Mouse (Mus musculus) myocyte (in vitro differentiated cells): Measurements from ENCODE around the gene AU040320.

Experiments used
- CEBPB ChIP-seq: IDR thresholded peaks from 2 replicates; pipeline ENCODE4 v1.6.1; 2011; ENCODE audit warnings: mild to moderate bottlenecking, moderate library complexity; ENCODE audit not compliant: poor library complexity, insufficient read depth, severe bottlenecking
- MAX ChIP-seq: IDR thresholded peaks from one replicate; pipeline ENCODE4 v1.6.1; 2011; ENCODE audit warnings: low read depth, mild to moderate bottlenecking, control low read depth
- MYOD1 ChIP-seq, 3 experiments: IDR thresholded peaks; one replicate each; pipeline ENCODE4 v1.6.1; 2011; ENCODE audit warnings: control low read depth in 2 of 3, low read depth in 2 of 3, mild to moderate bottlenecking in 2 of 3, moderate library complexity in 1 of 3; ENCODE audit not compliant: insufficient read length in 2 of 3, control insufficient read depth in 1 of 3
- POLR2A ChIP-seq: IDR thresholded peaks from one replicate; pipeline ENCODE4 v1.6.1; 2011; ENCODE audit warnings: low read depth, mild to moderate bottlenecking, control low read depth, moderate library complexity; ENCODE audit not compliant: insufficient read length
- POLR2AphosphoS2 ChIP-seq: IDR thresholded peaks from one replicate; pipeline ENCODE4 v1.6.1; 2011; ENCODE audit warnings: low read depth, control low read depth; ENCODE audit not compliant: insufficient read length
- TCF12 ChIP-seq: IDR thresholded peaks from one replicate; pipeline ENCODE4 v1.6.1; 2011; ENCODE audit warnings: mild to moderate bottlenecking, control low read depth; ENCODE audit not compliant: poor library complexity, insufficient read depth, severe bottlenecking
- TCF3 ChIP-seq: IDR thresholded peaks from one replicate; pipeline ENCODE4 v1.6.1; 2011; ENCODE audit warnings: low read depth, control low read depth; ENCODE audit not compliant: insufficient read length
- USF1 ChIP-seq: IDR thresholded peaks from one replicate; pipeline ENCODE4 v1.6.1; 2011; ENCODE audit warnings: low read depth, mild to moderate bottlenecking, control low read depth, moderate library complexity

- TF ChIP-seq MYOD1 (IDR thresholded peaks at IDR 0.05; ENCODE audit: control insufficient read depth in 1 of 3, insufficient read length in 2 of 3, low read depth in 2 of 3), result no peak
- no peak for TF ChIP-seq POLR2A
- TF ChIP-seq MAX, result no peak
- no peak for TF ChIP-seq TCF3
- TF ChIP-seq USF1, result no peak
- no peak for TF ChIP-seq TCF12
- no peak for TF ChIP-seq POLR2AphosphoS2
- no peak for TF ChIP-seq CEBPB
Observed at GRCm38 (mm10) chr4:126732111-126732510, 21.2 kb upstream of the AU040320 start.
